Mouse (Mus musculus) heart, postnatal 4 days (tissue): ENCODE measurements around the gene Vti1b. TPM values are rescaled to one million over a fixed set of nuclear protein-coding genes. Genes with fewer than 3 reads are reported as not detected.

ENCODE experiments used
- DNase-seq: peaks from one replicate; pipeline ENCODE4 v3.0.0; 2021
- total RNA-seq, 2 experiments: library from RNA; stranded (reverse); gene quantifications; 2 replicates each; pipeline ENCODE4 v1.2.3; 2021

The Vti1b gene
- total RNA-seq, 2 experiments from 2014 or later, result 57.5 to 60.4 TPM

DNA sequence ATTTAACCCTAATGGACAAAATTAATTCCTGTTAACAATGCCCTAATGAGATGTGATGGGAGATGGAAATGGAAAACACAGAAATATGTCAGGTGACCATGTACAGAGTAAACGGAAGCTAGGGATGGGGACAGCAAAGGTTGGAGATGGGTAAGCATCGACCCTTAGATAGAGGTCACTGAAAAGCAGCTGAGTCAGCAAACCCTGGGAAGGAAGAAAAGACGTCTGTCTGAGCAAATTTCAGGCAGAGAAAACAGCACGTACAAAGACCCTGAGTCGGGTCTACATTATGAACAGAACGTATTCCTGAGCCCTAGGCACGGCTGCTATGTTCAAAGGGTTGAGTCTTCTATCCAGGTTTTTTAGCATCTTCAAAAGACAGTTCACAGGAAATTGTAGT is 35.5 kb downstream of the Vti1b start:
- DNase-seq, result no peak

DNA sequence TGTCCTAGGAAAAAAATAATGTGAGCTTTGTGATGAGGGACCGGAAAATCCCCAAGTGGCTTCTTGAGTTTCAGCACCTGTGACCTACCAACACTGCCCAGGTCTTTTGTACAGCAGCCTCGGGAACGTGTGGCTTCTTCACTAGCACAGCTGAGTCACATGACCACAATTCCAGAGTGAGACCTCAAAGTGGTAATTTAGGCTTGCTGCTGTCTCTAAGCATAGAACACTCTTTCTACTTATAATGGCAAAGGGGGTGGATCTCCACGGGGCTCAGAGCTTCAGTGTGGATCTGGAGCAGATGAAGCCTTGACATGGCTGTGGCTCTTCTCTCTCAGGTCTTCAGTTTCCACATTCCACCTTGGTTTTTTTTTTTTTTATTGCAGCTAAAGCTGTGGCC is 37.4 kb downstream of the Vti1b start:
- no peak for DNase-seq

DNA sequence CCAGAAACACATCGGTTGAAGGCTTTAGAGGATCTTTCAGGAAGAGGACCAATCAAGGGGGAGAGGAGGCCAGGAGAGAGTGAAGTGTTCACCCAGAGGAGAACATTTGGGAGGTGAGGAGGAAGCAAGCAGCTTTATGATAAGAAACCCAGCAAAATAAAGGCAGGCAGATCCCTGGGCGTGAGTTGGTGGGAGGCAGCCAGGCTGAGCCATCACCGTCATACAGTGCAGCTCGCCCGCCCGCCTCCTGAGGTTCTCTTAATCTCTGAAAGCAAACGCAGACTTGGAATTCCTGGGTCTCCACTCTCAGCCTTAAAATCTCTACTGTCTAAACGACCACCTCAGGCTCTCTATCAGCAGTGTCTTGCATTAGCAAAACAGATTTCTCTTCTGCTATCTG is 37.8 kb downstream of the Vti1b start:
- no peak for DNase-seq

DNA sequence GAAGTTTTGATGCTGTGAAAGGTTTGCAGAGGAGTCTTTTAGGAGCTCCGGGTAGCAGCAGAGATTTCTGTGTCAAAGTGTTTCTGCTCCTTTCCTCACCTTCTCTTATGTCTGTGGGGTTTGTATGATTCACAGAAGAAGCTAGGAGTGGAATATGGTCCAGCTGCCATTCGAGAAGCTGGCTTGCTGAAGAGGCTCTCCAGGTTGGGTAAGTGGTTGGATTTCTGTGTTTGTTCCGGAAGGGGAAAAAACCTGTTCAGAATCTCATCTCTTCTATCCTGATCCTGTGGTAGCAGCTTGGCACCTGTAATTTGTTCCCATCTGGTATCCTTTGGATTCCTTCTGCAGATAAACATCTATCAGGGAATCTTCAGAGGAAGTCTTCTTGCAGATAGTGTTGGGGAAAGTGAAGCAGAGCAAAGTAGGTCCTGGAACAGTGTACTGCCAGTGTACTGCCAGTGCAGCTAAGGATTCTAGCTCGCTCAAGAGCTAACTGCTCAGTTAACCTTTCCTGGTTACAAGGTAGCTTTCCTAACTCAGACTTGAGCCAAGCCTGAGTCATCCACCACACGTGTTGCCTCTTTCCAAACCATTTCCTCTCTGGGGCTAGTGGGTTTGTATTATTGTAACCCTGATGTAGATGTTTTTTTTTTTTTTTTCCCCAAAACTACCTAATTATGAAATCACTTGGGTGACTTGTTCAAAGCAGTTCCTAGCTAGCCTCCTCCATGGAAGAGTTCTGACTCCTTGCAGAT is 40.6 kb downstream of the Vti1b start:
- DNase-seq, result no peak

DNA sequence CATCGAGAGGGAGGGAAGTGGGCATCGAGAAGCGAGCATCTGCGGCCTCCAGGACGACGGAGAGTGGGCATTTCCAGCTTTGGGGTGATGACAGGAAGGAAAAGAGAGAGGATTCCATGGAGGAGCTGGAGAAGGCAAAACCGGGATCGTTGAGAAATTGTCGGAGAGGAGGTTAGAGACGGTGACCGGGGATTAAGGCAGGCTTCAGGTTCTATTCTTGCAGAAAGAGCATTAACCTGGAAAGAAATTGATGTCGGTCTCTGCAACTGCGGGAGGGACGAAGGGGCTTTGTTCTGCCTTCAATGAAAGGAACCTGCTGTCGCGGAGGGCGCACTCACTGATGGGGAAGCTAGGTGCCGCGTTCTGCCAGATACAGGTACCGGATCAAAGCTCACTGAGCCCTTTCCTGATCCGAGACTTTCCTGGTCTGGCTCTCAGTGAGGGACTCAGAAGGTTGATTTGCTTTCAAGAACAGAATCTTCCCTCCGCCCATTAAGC is 41.2 kb downstream of the Vti1b start:
- DNase-seq, result no peak

DNA sequence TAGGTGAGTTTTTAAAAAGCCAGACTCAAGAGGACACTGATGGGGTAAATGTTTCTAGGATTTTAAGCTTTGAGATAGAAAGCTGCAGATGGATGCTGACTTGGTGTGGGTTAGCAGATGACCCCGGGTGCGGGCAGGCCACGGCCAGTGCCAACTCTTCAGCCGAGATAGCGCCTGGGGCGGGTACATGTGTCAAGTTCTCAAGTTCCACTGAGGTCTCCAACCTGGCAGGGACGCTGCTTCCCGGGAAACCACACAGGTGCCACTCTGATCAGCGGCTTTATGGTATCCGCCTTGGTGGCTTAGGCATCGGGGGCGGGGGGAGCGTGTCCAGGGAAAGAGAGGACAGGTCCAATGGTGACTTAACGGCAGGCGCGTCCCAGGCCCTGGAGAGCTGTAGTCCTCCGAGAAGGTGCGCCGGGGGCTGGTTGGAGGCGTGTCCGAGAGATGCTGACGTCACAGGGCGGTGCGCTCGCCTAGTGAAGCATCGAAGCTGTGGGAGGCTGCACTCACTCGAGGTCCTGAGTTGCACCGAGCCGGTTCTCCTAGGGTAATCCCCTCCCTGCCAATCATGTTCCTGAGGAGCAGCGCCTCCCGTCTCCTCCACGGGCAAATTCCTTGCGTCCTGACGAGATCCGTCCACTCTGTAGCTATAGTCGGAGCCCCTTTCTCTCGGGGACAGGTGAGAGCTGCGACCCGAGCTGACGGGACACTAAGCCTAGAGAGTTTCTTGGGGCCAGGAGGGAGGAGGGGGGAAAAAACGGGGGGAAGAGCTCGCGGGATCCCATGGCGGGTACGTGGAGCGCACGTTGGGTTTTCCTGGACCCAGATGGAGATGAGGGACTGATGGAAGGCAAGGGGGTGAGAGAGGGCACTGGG is 41.9 kb downstream of the Vti1b start, which contains the start of gene Arg2:
Gene Arg2 (plus strand): TSS at position 479 of the 879 bp plus-strand sequence.
- DNase-seq, result peak; percentile 49

DNA sequence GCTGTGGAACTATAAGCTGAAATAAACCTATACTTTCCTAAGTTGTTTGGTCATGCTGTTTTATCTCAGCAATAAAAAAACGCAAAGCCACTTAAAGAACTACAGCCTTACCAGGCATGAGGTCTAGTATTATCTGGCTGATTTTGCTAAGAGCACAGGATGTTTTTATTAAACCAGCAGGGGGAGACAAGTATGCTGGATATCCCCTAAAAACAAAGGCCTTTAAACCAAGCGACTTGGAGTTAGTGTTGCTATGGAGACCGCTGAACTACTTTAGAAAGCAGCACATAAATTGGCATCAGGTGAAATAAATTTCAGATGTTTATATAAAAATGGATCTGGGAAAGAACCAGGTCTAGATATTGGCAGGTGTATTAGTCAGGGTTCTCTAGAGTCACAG is 49.6 kb downstream of the Vti1b start:
- DNase-seq, result no peak

DNA sequence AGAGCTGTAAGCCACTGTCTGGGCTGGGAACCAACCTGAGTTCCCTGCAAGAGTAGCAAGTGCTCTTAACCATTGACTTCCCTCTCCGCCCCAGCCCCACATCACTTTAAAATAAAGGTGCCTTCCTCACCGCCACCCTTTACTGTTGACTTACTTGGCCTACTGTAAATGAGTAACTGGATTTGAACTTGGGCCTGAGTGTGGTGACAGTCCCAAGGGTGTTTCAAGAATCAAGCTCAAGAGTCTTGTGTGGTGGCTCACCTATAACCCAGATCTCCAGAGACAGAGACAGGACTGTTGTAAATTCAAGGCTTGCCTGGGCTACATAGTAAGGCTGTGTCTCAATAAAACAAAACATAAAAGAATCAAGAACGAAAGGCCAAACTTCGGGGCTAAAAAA is 53.5 kb downstream of the Vti1b start:
- no peak for DNase-seq

Other genes starting within 250 kb of the Vti1b start
- 1 to 10 TPM; 3.1 to 3.8 TPM for gene Tmem229b, start 165.0 kb downstream of the Vti1b start, total RNA-seq
- 10 to 100 TPM; 10.3 to 13.9 TPM for gene Plekhh1, start 143.5 kb downstream of the Vti1b start, total RNA-seq
- gene Pigh, start 83.0 kb downstream of the Vti1b start, total RNA-seq, result 1 to 10 TPM; 3.8 to 4.4 TPM
- not detected for gene Arg2, start 41.9 kb downstream of the Vti1b start, total RNA-seq
- gene Rdh11, start 19.6 kb upstream of the Vti1b start, total RNA-seq, result 10 to 100 TPM in 1 of 2 experiments, 1 to 10 TPM in 1; 9.8 to 10.3 TPM
- gene Rdh12, start 36.2 kb upstream of the Vti1b start, total RNA-seq, result not detected
- gene Zfyve26, start 123.6 kb upstream of the Vti1b start, total RNA-seq, result 10 to 100 TPM; 16.3 to 18.5 TPM
- 1 to 10 TPM; 3.4 to 4.3 TPM for gene Rad51b, start 124.6 kb upstream of the Vti1b start, total RNA-seq